Mouse (Mus musculus) C2C12 (cell line): ENCODE results near the gene Olfr649. TPM values are rescaled to one million over a fixed set of nuclear protein-coding genes. Genes with fewer than 3 reads are reported as not detected.

Source experiments
- H3K27me3 ChIP-seq: one replicate; pipeline ENCODE4 v1.6.1; 2011; ENCODE audit not compliant: control insufficient read depth, insufficient read depth, insufficient read length
- H3K36me3 ChIP-seq: one replicate; pipeline ENCODE4 v1.6.1; 2011; ENCODE audit not compliant: control insufficient read depth, insufficient read depth
- H3K4me3 ChIP-seq: one replicate; pipeline ENCODE4 v1.5.1; 2011; ENCODE audit warnings: mild to moderate bottlenecking, control low read depth; ENCODE audit not compliant: poor library complexity, insufficient read depth, severe bottlenecking
- H3K79me2 ChIP-seq: one replicate; pipeline ENCODE4 v1.6.1; 2011; ENCODE audit not compliant: control insufficient read depth, insufficient read depth
- H3K79me3 ChIP-seq: one replicate; pipeline ENCODE4 v1.6.1; 2011; ENCODE audit warnings: low read depth, control low read depth
- H3ac ChIP-seq: one replicate; pipeline ENCODE3; 2011; ENCODE audit warnings: low read depth; ENCODE audit not compliant: control insufficient read depth, insufficient read length
- CEBPB ChIP-seq: IDR thresholded peaks from one replicate; pipeline ENCODE4 v1.6.1; 2011; ENCODE audit warnings: low read depth, mild to moderate bottlenecking, control low read depth, moderate library complexity
- CTCF ChIP-seq: IDR thresholded peaks from one replicate; pipeline ENCODE4 v1.5.1; 2011; ENCODE audit not compliant: control insufficient read depth, insufficient read depth, insufficient read length
- FOSL1 ChIP-seq: IDR thresholded peaks from one replicate; pipeline ENCODE4 v1.8.0; 2011; ENCODE audit warnings: mild to moderate bottlenecking, low read length; ENCODE audit not compliant: poor library complexity, insufficient read depth, severe bottlenecking
- MAX ChIP-seq: IDR thresholded peaks from one replicate; pipeline ENCODE4 v1.6.1; 2011; ENCODE audit warnings: mild to moderate bottlenecking, control low read depth
- MYOD1 ChIP-seq: IDR thresholded peaks from one replicate; pipeline ENCODE4 v1.6.1; 2011; ENCODE audit warnings: low read depth; ENCODE audit not compliant: control insufficient read depth, insufficient read length
- MYOG ChIP-seq: IDR thresholded peaks from one replicate; pipeline ENCODE4 v1.6.1; 2011; ENCODE audit not compliant: control insufficient read depth, insufficient read length; ENCODE audit errors: extremely low read depth
- USF1 ChIP-seq: IDR thresholded peaks from one replicate; pipeline ENCODE4 v1.6.1; 2011; ENCODE audit warnings: low read depth, mild to moderate bottlenecking, control low read depth, moderate library complexity
- polyA plus RNA-seq: library from polyadenylated mRNA; unstranded; fragments of >200 nt; fragmentation: generic; extraction: Trizol; gene quantifications from one replicate; pipeline ENCODE4 v1.2.1, GENCODE M21; 2012; ENCODE audit warnings: missing spikeins

Gene Olfr649
- polyA plus RNA-seq, 1 experiment, result not detected

DNA sequence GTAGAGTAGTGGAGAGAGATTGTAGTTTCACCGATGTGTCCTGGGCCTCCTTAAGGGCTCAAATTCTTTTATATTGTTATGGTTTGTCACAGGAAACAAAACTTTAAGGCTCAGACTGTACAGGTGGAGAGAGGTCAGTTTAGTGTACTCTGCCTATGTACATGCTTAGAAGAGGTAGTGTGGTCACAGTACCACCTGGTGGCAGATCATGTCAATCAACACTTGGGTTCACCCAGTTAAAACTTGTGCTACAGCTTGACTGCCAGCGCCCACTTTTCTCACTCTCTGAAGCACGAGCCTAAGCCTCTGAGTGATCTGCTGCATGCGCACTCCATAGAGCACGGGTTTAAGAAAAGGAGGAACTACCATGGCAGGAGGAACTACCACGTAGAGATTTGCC lies 28.7 kb downstream of the Olfr649 start:
- no peaks in the 10 kb centered on the region for H3K27me3 ChIP-seq
- no peak overlapping the region for H3ac ChIP-seq
- H3K79me2 ChIP-seq, result no peaks in the 10 kb centered on the region
- H3K36me3 ChIP-seq, result no peaks in the 10 kb centered on the region
- no peak overlapping the region for H3K4me3 ChIP-seq
- H3K79me3 ChIP-seq, result no peaks in the 10 kb centered on the region
- TF ChIP-seq MYOG, result no peak
- no peak for TF ChIP-seq FOSL1
- TF ChIP-seq CTCF, result no peak
- no peak for TF ChIP-seq MAX
- no peak for TF ChIP-seq CEBPB
- no peak for TF ChIP-seq USF1
- TF ChIP-seq MYOD1, result no peak

- H3ac ChIP-seq, result no peak within 1 kb of the TSS
- TF ChIP-seq CTCF, result no peak
- H3K36me3 ChIP-seq, result no peaks in the 10 kb centered on the region
- no peaks in the 10 kb centered on the region for H3K79me2 ChIP-seq
- H3K4me3 ChIP-seq, result no peak within 1 kb of the TSS
- no peaks in the 10 kb centered on the region for H3K27me3 ChIP-seq
- H3K79me3 ChIP-seq, result no peaks in the 10 kb centered on the region
Measured at GRCm38 (mm10) chr7:104150456-104150855, 45.3 kb downstream of the Olfr649 start, which contains the start of gene Ubqlnl. TSS of gene Ubqlnl (minus strand) at chr7:104150556.

DNA sequence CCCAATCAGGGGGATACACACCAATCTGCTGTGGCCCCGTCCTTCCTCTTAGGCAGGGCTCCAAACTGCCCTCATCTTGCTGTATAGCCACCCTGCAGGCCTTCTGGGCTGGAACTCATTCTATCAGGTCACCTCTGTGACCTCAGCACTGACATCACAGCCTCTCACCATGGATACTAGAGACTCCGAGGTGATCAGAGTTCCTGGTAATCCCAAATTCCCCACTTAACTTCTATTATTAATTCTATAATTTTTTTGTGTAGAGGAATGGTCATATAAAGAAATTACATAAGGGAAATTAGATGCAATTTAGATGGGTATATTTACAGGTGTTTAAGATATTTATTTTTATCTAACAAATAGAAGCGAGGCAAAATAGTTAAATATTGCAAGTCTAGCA lies 52.6 kb downstream of the Olfr649 start, which contains the start of gene Ubqln3:
Ubqln3 (minus strand) TSS at position 101 of the 400 bp plus-strand sequence.
- Histone ChIP-seq H3ac (no peak within 1 kb of the TSS), H3K79me3 (no peaks in the 10 kb centered on the region), H3K27me3 (no peaks in the 10 kb centered on the region), H3K36me3 (no peaks in the 10 kb centered on the region), H3K4me3 (no peak within 1 kb of the TSS), H3K79me2 (no peaks in the 10 kb centered on the region)
- no peak for TF ChIP-seq MAX
- no peak for TF ChIP-seq USF1
- no peak for TF ChIP-seq CTCF

Other genes with a start within 250 kb of the Olfr649 start
- gene Olfr635, start 224.8 kb downstream of the Olfr649 start, polyA plus RNA-seq, result not detected
- gene Olfr638, start 197.2 kb downstream of the Olfr649 start, polyA plus RNA-seq, result not detected
- not detected for gene Olfr639, start 178.7 kb downstream of the Olfr649 start, polyA plus RNA-seq
- not detected for gene Olfr640, start 170.4 kb downstream of the Olfr649 start, polyA plus RNA-seq
- not detected for gene Olfr641, start 160.5 kb downstream of the Olfr649 start, polyA plus RNA-seq
- not detected for gene Olfr642, start 143.3 kb downstream of the Olfr649 start, polyA plus RNA-seq
- gene 4930516K23Rik, start 134.5 kb downstream of the Olfr649 start, polyA plus RNA-seq, result not detected
- gene Olfr644, start 124.1 kb downstream of the Olfr649 start, polyA plus RNA-seq, result not detected
- not detected for gene Olfr645, start 110.5 kb downstream of the Olfr649 start, polyA plus RNA-seq
- not detected for gene Olfr646, start 91.1 kb downstream of the Olfr649 start, polyA plus RNA-seq
- not detected for gene Ubqln5, start 66.2 kb downstream of the Olfr649 start, polyA plus RNA-seq
- not detected for gene Olfr643, start 58.6 kb downstream of the Olfr649 start, polyA plus RNA-seq
- gene Ubqln3, start 52.7 kb downstream of the Olfr649 start, polyA plus RNA-seq, result not detected
- not detected for gene Ubqlnl, start 45.4 kb downstream of the Olfr649 start, polyA plus RNA-seq
- gene Olfm5, start 31.2 kb downstream of the Olfr649 start, polyA plus RNA-seq, result not detected
- not detected for gene Olfr648, start 12.6 kb downstream of the Olfr649 start, polyA plus RNA-seq
- 0.05 TPM for gene Trim6, start 22.8 kb upstream of the Olfr649 start, polyA plus RNA-seq
- gene Trim34a, start 48.5 kb upstream of the Olfr649 start, polyA plus RNA-seq, result not detected
- not detected for gene Trim5, start 92.1 kb upstream of the Olfr649 start, polyA plus RNA-seq
- gene Trim12a, start 119.5 kb upstream of the Olfr649 start, polyA plus RNA-seq, result not detected
- not detected for gene Trim34b, start 133.5 kb upstream of the Olfr649 start, polyA plus RNA-seq
- 0.08 TPM for gene Trim12c, start 157.4 kb upstream of the Olfr649 start, polyA plus RNA-seq
- not detected for gene Trim30b, start 173.9 kb upstream of the Olfr649 start, polyA plus RNA-seq
- gene Trim30c, start 204.9 kb upstream of the Olfr649 start, polyA plus RNA-seq, result not detected